Mouse (Mus musculus): ENCODE measurements around the gene Taok2. TPM values are rescaled to one million over a fixed set of nuclear protein-coding genes. Genes with fewer than 3 reads are reported as not detected.

Gene Taok2
- polyA plus RNA-seq (2012; rRNA removed), result 99.8 and 102 TPM in 2 replicates

DNA sequence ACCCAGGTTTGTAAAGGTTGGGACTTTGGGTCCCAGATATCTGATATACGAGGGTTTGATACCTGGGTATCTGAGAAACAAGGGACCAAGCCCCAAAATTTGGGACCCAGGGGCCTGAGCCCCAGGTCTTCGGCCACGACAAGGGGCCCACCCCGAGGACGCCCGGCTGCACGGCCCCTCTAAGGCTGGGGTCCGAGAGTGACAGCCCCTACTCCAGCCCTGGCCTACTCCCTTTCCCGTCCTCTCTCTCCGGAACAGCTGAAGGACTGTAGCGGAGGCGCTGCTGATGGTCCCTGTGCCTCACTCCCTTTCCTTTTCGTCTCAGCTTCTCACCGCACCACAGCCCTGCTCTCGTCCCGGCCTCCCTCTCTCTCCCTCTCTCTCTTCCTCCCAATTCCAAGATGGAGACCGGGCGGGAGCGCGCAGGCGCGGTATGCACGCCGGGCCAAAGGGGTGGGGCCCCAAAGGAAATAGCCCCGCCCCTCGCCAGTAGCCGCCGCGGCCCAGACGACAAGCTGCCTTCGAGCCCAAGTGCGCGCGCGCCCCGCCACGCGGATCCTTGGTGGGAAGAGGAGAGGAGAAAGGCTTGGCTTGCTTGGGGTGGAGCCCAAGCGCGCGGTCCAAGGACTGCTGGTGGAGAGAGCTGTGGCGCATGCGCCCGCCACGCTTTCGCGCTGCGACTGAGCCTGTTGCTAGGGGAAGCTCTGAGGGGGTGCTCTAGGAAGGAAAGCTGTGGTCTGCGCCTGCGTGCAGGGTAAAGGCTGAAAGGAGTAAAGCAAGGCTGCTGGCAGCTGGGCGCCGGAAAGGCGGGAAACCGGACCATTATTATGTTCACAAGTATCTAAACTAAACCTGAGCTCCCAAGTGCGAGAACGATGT, at the start of gene Taok2:
Gene Taok2, minus strand, starts transcription at position 418 of the 879 bp plus-strand sequence.

DNA sequence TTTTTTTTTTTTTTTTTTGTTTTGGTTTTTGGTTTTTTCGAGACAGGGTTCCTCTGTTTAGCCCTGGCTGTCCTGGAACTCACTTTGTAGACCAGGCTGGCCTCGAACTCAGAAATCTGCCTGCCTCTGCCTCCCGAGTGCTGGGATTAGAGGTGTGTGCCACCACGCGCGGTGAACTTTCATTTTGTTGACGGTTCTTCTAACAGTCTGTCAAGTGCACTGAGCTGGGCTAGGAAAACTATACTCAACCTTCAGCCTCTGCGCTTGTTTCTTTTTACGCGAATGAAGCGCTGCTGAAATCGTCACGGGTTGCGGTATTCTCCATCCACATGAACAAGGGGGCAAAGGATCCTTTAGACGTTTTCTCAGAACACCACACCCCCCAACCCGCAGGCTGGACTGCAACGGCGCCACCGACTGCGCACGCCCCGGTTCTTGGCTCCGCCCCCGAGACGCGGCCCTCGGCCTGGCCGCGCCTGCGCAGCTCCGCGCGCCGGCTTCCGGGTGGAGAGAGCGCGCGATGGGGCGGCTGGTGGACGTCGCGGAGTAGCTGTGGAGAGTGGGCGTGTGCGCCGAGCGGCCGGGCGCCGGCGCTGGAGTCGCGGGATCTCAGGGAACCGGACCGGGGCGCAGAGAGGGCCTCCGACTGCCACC, 44.0 kb upstream of the Taok2 start, which contains the start of gene Kctd13:
Gene Kctd13, plus strand, starts transcription at position 496 of the 654 bp plus-strand sequence.

DNA sequence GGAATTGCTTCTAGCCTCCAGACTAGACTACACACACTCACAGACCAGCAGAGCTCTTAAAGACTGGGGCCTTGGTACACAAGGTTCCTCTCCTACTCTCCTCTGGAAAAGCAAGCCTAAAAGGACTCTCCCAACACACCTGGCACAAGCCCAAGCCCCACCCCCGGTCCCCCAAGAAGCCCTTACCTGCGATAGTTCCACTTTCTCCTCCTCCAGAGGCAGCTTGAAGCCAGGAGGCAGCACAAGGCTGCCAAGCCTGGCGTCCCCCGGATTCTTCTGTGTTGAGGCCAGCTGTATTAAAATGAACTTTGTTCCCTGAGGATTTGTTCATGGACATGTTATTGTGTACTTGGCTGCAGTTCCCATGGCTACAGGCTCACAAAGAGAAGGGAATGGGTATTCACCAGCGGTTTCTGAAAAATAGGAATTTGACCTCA, 38.1 kb upstream of the Taok2 start, which contains the start of gene Tmem219:
Gene Tmem219, minus strand, starts transcription at position 294 of the 437 bp plus-strand sequence.

DNA sequence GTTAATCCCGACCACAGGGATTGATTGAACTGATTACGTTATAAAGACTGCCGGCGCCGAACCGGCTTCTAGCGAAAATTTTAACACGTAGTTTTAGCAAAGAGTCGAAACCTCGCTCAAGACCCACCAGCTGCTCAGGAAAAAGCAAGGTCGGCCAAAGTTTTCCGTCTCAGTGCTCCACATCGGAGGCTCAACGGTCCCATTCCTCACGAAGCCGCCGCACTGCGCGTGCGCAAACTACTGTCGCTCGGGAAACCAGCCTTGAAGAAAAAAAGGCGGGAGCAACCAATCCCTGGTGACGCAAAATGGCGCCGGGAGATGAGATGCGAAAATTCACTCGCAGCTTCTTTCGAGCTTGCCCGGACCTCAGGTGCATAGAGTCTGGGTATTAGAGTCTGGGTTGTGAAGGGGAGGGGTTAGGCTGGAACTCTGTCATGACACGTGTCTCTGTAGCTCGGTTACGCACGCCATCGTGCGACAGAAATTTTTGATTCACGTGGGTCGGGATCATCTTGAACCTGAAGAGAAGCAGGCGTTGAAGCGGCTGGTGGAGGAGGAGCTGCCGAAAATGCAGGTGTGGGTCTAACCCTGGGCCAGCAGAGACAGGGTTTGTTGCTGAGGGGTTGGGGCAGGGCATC, 22.2 kb downstream of the Taok2 start, which contains the start of gene Ino80e:
Gene Ino80e, minus strand, starts transcription at position 231 of the 638 bp plus-strand sequence.

GRCm38 (mm10) chr7:126861429-126862130, 22.9 kb downstream of the Taok2 start, which contains the start of gene Hirip3:
Gene Hirip3, plus strand, starts transcription at chr7:126861972.

DNA sequence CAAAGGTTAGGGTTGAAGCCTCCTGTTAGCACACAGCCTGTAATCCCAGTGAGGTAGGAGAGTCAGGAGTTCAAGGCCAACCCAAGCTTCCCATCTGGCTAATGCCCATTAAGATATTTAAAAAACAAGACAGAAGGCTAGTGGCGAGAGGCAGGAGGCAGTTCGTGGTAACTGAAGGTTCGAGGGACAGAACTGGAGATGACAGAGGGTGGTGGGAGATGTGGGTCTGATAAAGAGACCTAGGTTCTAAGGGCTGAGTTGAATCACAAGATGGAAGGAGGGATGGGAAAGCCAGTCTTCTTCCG, 37.4 kb downstream of the Taok2 start, which contains the start of gene Doc2a:
Gene Doc2a, plus strand, starts transcription at position 301 of the 305 bp plus-strand sequence.

GRCm38 (mm10) chr7:126831539-126831938, 53.0 kb downstream of the Taok2 start, which contains the start of gene 4930451I11Rik:
Gene 4930451I11Rik, minus strand, starts transcription at chr7:126831639.

Other genes with a start within 250 kb of the Taok2 start
- gene Sgf29, start 235.4 kb downstream of the Taok2 start, polyA plus RNA-seq (2012; rRNA removed), result 50.4 and 55.7 TPM in 2 replicates
- gene Sult1a1, start 208.3 kb downstream of the Taok2 start, polyA plus RNA-seq (2012; rRNA removed), result 8.5 and 9.5 TPM in 2 replicates
- 51.8 and 60.8 TPM in 2 replicates for gene Bola2, start 189.3 kb downstream of the Taok2 start, polyA plus RNA-seq (2012; rRNA removed)
- 41.3 and 45.8 TPM in 2 replicates for gene Slx1b, start 188.9 kb downstream of the Taok2 start, polyA plus RNA-seq (2012; rRNA removed)
- 136 and 144 TPM in 2 replicates for gene Coro1a, start 176.9 kb downstream of the Taok2 start, polyA plus RNA-seq (2012; rRNA removed)
- 247 and 263 TPM in 2 replicates for gene Mapk3, start 125.1 kb downstream of the Taok2 start, polyA plus RNA-seq (2012; rRNA removed)
- gene Gdpd3, start 118.4 kb downstream of the Taok2 start, polyA plus RNA-seq (2012; rRNA removed), result 7.9 TPM in 2 replicates
- 211 and 214 TPM in 2 replicates for gene Ypel3, start 107.7 kb downstream of the Taok2 start, polyA plus RNA-seq (2012; rRNA removed)
- 1.3 TPM in 2 replicates for gene Tbx6, start 103.2 kb downstream of the Taok2 start, polyA plus RNA-seq (2012; rRNA removed)
- gene Ppp4c, start 92.2 kb downstream of the Taok2 start, polyA plus RNA-seq (2012; rRNA removed), result 155 and 157 TPM in 2 replicates
- gene Fam57b, start 87.0 kb downstream of the Taok2 start, polyA plus RNA-seq (2012; rRNA removed), result 147 and 196 TPM in 2 replicates
- gene 4930451I11Rik, start 53.1 kb downstream of the Taok2 start, polyA plus RNA-seq (2012; rRNA removed), result not detected in 2 replicates
- gene Doc2a, start 37.3 kb downstream of the Taok2 start, polyA plus RNA-seq (2012; rRNA removed), result 41.2 and 42.6 TPM in 2 replicates
- gene Hirip3, start 22.7 kb downstream of the Taok2 start, polyA plus RNA-seq (2012; rRNA removed), result 61.5 and 63.2 TPM in 2 replicates
- gene Ino80e, start 22.3 kb downstream of the Taok2 start, polyA plus RNA-seq (2012; rRNA removed), result 79.7 and 83.9 TPM in 2 replicates
- gene Tmem219, start 38.2 kb upstream of the Taok2 start, polyA plus RNA-seq (2012; rRNA removed), result 31.6 and 32.1 TPM in 2 replicates
- 109 and 134 TPM in 2 replicates for gene Kctd13, start 44.2 kb upstream of the Taok2 start, polyA plus RNA-seq (2012; rRNA removed)
- gene Asphd1, start 64.9 kb upstream of the Taok2 start, polyA plus RNA-seq (2012; rRNA removed), result 29.9 TPM in 2 replicates
- 94.9 and 108 TPM in 2 replicates for gene Sez6l2, start 65.9 kb upstream of the Taok2 start, polyA plus RNA-seq (2012; rRNA removed)
- gene Cdipt, start 91.2 kb upstream of the Taok2 start, polyA plus RNA-seq (2012; rRNA removed), result 150 and 151 TPM in 2 replicates
- gene Cdiptos, start 91.4 kb upstream of the Taok2 start, polyA plus RNA-seq (2012; rRNA removed), result 0.73 and 1.1 TPM in 2 replicates
- 4.1 and 4.6 TPM in 2 replicates for gene Mvp, start 129.9 kb upstream of the Taok2 start, polyA plus RNA-seq (2012; rRNA removed)
- gene Pagr1b, start 131.8 kb upstream of the Taok2 start, polyA plus RNA-seq (2012; rRNA removed), result 0.98 and 1.4 TPM in 2 replicates
- 9.1 and 18.9 TPM in 2 replicates for gene Pagr1a, start 132.6 kb upstream of the Taok2 start, polyA plus RNA-seq (2012; rRNA removed)
- 90.1 and 95.0 TPM in 2 replicates for gene Gm42742, start 136.4 kb upstream of the Taok2 start, polyA plus RNA-seq (2012; rRNA removed)
- 122 and 134 TPM in 2 replicates for gene Prrt2, start 136.5 kb upstream of the Taok2 start, polyA plus RNA-seq (2012; rRNA removed)
- 223 and 252 TPM in 2 replicates for gene Maz, start 142.3 kb upstream of the Taok2 start, polyA plus RNA-seq (2012; rRNA removed)
- gene Kif22, start 157.8 kb upstream of the Taok2 start, polyA plus RNA-seq (2012; rRNA removed), result 12.1 and 14.6 TPM in 2 replicates
- 0.20 TPM in 1 of 2 replicates, not detected in the other for gene Zg16, start 202.6 kb upstream of the Taok2 start, polyA plus RNA-seq (2012; rRNA removed)
- 1.6 and 1.7 TPM in 2 replicates for gene AI467606, start 206.7 kb upstream of the Taok2 start, polyA plus RNA-seq (2012; rRNA removed)
- 0.63 and 1.0 TPM in 2 replicates for gene Qprt, start 237.5 kb upstream of the Taok2 start, polyA plus RNA-seq (2012; rRNA removed)